Mouse (Mus musculus) ovary, adult 18-20 months (tissue): ENCODE measurements around the gene Ppp1cc.
"Not testable (repeated sequence)": the region's sequence is repeated elsewhere in the genome, so short reads cannot be mapped to it uniquely, and the experiment has no call there.

Experiments used
- DNase-seq: peaks from one replicate; pipeline ENCODE4 v3.0.0; 2022; ENCODE audit warnings: low spot score, mixed read lengths

The Ppp1cc gene

GRCm38 (mm10) chr5:122212125-122212524 is 54.0 kb downstream of the Ppp1cc start:
- no peak for DNase-seq

- DNase-seq, result not testable (repeated sequence)
Observed at GRCm38 (mm10) chr5:122212820-122213219, 54.7 kb downstream of the Ppp1cc start.

GRCm38 (mm10) chr5:122213861-122214260 is 55.8 kb downstream of the Ppp1cc start:
- DNase-seq, result no peak

GRCm38 (mm10) chr5:122217636-122218035 is 59.6 kb downstream of the Ppp1cc start:
- no peak for DNase-seq

- DNase-seq, result no peak
Observed at GRCm38 (mm10) chr5:122218109-122218905, 60.2 kb downstream of the Ppp1cc start.

- no peak for DNase-seq
Observed at GRCm38 (mm10) chr5:122218928-122219327, 60.9 kb downstream of the Ppp1cc start.

GRCm38 (mm10) chr5:122219655-122220629 is 61.9 kb downstream of the Ppp1cc start:
- no peak for DNase-seq

GRCm38 (mm10) chr5:122221085-122221484 is 63.0 kb downstream of the Ppp1cc start:
- DNase-seq, result no peak

GRCm38 (mm10) chr5:122224291-122224690 is 66.2 kb downstream of the Ppp1cc start:
- DNase-seq, result no peak
